Mouse (Mus musculus) left cerebral cortex, postnatal 10 days (tissue): ENCODE data around the gene Trappc2. TPM values are rescaled to one million over a fixed set of nuclear protein-coding genes. Genes with fewer than 3 reads are reported as not detected.

Source experiments
- DNase-seq, 2 experiments: peaks; one replicate each; pipeline ENCODE4 v3.0.0; 2021 to 2022; ENCODE audit warnings: low spot score in 2 of 2, mixed read lengths in 1 of 2; ENCODE audit errors: extremely low spot score in 1 of 2
- intact Hi-C: fragments of 180-260 bp; cut with DNase I; formaldehyde crosslinking; loops from one replicate; pipeline ENCODE4 v1.15.1; 2025
- total RNA-seq, 2 experiments: library from RNA; stranded (reverse); gene quantifications; 2 replicates each; pipeline ENCODE4 v1.2.3; 2021

The Trappc2 gene
- total RNA-seq: 10 to 100 TPM; 52.4 to 53.8 TPM

DNA sequence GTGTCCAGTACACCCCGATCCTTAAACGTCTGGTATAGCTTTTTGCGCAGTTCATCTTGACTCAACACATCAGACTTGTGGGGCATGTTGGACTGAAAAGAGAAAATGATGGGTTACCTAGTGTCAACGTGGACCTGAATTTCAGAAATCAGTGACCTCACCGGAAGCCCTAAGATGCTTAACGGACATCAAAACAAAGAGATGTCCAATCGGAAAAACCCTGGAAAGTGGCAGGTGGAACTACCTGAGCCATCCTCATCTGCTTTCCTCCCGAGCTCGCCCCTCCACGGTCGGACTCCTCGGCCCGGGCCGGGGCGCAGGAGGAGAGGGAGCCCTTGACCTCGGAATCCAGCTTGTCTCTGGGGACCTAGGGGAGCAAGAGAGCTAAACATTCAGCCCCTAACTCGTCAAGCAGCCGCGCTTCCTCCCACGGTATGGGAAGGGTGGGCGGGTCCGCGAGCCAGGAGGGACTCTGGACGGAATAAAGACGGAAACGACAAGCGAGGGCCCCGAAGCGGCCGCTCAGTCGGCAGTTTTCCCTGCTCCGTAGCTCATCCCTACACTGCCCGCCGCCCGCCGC lies at the start of gene Trappc2:
TSS of gene Trappc2 (plus strand) at position 539 of the 580 bp plus-strand sequence.
- intact Hi-C loops: loop anchor here (10.0 kb wide), 1 partner anchor 215 kb away; no protein-coding TSS in a partner anchor

DNA sequence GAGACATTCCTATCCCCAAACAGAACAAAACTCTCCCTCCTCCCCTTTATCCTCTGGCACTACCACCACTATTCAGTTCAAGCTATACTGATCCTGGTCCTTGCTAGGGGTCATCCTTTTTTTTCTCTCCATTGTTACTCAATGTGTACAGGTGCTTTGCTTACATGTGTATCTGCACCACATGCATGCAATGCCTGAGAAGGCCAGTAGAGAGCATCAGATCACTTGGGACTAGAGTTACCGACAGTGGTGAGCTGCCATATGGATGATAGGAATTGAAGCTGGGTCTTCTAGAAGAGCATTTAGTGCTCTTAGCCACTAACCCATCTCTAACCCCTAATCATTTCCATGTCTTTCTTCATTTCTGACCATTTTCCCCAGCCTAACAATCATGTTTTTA lies 46.6 kb upstream of the Trappc2 start:
- intact Hi-C loops: no loop called here
- no peak for DNase-seq

More for the DNA sequence above, at the start of gene Trappc2:
- DNase-seq: no peak

DNA sequence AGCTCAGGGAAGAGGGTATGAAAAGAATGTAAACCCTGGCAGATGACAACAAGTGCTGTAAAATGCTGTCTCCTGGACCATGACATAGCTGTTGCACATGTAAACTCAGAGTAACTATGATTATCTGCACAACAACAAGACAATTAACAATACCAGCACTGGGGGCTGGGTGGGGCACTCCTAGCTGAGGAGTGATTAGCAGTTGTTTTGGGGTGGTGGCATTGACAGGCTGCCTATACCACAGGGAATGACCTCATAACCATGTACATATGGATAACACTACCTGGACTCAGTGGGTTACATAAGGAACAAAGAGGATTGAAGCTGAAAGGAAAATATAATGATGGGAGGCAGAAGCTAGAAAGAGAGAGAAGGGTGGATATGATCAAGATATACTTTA lies 32.5 kb upstream of the Trappc2 start:
- intact Hi-C loops: no loop called here
- no peak for DNase-seq

DNA sequence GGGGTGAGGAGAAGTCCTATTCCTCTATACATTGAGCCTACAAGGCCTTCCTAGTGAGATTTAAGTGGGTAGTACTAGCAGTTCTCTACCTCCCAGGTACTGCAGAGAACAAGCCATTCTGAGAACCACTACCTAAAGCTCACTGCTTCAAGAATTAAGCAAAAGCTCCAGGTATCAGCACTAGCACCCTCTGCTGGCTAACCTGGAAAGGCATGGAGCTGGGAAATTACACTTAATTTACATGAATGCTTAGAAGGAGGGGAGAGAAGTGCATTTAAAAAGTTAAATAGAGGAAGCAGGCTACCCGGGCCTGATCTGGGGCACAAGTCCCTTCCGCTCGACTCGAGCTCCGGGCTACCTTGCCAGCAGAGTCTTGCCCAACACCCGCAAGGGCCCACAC lies 24.2 kb upstream of the Trappc2 start:
- intact Hi-C loops: loop anchor here (10.0 kb wide), 1 partner anchor 239 kb away; no protein-coding TSS in a partner anchor
- no peak for DNase-seq

DNA sequence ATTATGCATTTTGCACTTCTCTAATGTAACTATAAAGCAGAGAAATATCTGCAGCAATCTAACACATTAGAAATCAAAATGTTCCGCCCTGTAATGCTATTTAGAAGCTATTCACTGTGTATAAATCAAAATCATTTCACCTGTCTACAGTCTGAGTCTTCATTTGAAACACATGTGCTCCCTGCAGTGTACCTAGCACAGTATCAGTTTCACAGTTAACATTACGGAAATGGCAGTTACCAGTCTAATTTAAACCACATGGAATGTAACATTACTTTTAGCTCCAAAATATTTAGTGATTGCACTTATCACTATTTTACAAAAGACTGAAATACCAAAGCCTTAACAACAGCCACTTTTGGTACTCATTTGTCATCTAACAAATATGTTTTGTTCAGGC lies 5.6 kb upstream of the Trappc2 start:
- DNase-seq: no peak
- intact Hi-C loops: no loop called here

DNA sequence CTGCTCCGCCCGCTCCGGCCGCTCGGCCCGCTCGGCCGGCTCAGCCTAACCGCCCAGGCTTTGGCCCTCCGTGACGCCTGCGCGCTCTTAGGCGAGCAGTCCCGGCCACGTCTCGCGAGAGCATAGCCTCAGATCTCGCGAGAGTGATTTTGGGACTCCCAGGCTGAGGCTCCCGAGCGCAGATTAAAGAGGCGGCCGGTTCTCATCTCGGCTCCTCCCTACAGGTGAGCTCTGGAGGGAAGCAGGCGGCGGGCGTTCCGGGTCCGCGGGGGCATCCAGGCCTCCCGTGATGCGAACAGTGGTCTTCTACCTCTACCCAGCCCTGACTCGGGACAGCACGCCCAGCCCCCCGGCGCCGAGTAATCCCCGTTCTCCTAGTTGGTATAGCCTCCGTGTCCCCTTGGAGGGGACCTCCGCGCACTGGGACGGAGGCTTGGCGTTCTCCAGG lies 266 bp downstream of the Trappc2 start, which contains the start of gene Ofd1:
TSS of gene Ofd1 (minus strand) at position 89 of the 448 bp plus-strand sequence.
- peak; percentile 83 to 92 for DNase-seq
- intact Hi-C loops: loop anchor here (10.0 kb wide), 1 partner anchor 214 kb away; no protein-coding TSS in a partner anchor

DNA sequence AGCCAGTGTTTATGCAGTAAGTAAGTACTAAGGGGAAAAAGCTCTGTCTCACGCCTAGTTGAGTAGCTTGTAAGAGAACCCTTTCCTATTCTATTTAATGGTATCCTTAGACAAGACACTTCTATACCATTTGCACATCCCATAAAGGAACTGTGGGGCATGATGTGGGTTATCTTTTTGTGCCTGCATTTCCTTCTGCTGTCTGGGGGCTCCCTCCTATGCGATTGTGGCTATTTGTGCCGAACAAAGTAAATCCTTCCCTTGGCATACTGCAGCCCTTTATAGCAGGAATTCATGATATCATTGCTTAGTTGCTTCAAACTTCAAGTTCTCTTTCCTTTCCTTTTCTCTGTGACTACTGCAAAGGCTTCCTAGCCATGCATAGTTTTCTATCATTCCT lies 4.2 kb downstream of the Trappc2 start:
- intact Hi-C loops: loop anchor here (10.0 kb wide), 1 partner anchor 210 kb away; no protein-coding TSS in a partner anchor
- no peak for DNase-seq

DNA sequence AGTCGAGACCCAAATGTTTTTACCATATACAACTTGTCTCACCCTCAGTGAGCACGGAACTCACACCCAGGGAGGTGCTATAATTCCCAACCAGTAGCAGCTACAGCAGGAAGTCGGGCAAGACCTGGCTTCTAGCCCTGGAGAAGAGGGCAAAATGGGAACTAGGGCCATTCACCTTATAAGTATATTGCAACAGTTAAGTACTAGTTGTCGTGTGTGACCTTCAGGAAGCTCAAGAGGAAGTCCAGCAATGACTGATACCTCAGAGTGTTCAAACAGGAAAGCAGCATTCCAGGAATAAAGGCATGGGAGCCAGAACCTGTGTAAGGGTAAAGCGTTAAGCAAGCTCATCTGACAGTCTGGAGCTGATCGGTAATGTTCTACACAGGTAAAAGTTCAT lies 13.2 kb downstream of the Trappc2 start:
- intact Hi-C loops: no loop called here
- DNase-seq: no peak

DNA sequence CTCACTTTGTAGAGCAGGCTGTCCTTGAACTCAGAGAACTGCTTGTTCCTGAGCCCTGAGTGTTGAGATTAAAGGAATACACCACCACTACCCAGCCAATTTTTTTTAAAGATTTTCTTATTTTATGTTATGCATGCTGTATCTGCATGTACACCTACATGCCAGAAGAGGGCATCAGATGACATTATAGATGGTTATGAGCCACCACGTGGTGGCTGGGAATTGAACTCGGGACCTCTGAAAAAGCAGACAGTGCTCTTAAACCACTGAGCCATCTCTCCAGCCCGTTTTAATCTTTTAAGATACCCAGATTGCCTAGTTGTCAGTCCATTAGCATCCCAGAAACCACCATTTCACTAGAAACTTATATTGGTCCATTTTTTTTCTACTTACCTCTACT lies 14.0 kb downstream of the Trappc2 start:
- no peak for DNase-seq
- intact Hi-C loops: no loop called here

DNA sequence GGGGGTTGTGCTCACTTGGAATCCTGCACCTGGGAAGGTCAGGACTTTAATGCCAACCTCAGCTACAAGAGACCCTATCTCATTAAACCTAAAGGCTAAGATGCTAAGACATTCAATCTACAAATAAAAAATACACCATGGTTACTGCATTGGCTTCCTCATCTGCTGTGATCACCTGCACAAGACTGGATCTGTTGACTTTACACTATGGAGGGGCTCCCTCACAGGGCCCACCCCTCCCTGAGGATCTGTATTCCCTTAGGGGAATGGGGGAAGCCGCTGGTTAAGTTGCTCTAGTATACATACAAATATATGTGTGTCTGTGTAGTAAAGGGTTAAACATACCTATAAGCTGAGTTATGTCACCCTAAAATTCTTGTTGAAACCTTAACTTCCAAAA lies 15.2 kb downstream of the Trappc2 start:
- intact Hi-C loops: no loop called here
- DNase-seq: no peak

DNA sequence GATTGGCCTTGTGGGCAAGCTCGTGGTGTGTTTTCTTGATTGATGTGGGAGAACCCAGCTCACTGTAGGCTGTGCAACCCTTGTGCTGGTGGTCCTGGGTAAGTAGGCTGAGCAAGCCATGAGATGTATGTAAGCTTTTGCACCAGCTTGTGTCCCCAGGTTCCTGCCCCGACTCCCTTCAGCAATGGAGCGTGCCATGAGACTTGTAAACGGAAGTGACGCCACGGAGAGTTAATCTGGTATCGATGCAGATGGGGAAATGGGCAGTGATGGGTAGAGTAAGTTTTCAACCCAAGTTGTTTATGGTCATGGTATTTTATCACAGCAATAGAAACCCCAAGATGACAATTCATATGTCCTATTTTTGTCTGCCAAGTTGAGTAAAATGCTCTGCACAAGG lies 27.9 kb downstream of the Trappc2 start:
- no peak for DNase-seq
- intact Hi-C loops: no loop called here

DNA sequence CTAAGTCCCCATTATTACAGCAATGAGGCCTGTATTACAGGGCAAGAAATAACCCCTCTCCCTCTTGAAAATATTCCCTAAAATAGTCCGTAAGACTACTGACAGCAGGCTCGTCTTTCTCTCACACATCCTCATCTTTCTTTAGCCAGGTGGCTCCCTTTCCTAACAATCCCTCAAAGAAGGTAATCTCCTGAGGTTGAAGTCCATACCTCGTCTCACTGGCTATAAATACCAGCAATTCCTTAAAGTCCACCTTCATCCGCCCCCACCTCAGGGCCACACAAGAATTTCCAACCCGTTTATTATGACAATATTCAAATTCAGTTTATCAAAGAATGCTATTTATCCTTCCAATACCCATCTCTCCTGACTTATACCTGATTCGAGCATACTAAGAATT lies 32.2 kb downstream of the Trappc2 start:
- intact Hi-C loops: no loop called here

DNA sequence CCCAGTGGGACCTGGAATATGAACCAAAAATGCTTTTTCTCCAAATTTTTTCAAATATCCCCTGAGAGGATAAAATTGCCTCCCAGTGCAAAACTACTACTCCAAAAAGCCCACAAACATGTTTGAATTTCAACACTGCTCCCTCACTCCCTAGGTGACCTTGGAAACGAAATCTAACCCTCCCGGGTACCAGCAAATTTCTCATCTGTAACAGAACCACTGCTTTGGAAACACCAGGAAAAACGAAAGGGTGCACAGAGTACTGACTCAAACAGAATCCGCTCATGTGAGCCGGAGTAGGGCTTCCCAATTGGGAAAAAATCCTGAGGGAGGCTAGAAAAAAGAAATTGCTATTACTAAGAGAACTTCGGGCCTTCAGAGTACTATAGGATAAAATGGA lies 37.0 kb downstream of the Trappc2 start:
- intact Hi-C loops: no loop called here
- DNase-seq: no peak

More for the DNA sequence above, 32.2 kb downstream of the Trappc2 start:
- no peak for DNase-seq

DNA sequence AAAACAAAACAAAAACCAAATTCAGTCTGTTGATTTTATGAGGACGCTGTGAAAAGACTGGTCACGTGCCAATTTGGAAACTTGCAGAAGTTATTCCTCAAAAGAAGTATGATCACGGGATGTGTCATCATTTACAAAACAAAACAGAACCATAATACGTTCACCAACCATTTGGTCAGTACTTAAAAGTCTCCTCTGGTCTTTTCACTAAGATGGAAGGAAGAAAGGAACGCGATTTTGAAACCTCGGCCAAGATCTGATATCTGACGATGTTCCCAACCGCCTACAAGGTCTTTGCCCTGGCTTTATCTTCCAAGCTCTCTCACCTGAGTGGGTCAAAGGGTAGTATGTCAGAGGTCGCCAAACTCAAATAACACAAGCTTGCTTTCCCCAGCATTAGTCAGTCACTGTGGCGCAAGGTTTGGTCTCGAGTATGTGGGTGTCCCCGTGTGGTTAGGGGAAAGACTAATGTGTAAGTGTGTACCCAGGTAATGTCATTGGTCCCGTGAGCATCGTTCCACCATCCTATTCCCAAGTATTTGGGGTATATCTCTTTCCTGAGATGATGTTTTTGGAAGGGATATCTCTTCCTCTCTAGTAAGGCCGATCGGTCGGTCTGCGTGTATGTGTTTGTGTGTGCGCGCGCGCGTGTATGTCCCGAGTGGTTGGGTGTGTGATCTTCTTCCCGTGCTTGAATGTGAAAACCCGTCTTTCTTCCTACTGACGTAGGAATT lies 38.4 kb downstream of the Trappc2 start:
- intact Hi-C loops: no loop called here
- no peak for DNase-seq

DNA sequence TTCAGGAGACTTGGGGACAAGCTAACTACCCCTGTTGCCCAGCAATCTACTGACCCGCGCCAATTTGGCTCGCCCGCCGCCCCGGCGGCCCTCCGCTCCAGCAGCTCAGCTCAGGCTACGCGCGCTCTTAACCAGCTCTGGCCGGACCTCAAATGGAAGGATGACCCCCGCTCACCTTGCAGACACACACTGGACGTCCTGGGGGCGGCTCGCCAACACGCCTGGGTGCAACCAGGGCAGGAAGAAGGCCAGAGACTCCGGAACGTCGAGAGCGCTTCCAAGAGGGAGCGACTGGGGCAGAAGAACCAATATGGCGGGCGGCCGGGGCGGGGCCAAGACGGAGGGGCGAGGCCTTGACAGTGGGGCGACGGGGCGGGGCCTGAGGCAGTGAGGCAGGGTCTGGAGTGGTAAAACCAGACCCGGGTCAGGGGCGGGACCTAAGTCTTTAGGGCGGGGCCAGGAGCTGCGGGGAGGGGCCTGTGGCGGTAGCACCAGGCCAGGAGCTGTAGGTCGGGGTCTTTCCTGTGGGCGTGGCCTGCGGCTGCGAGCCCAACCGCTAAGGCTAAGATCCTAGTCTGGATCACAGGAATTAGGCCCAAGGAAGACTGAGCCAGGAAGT lies 39.1 kb downstream of the Trappc2 start, which contains the start of gene Rab9:
TSS of gene Rab9 (minus strand) at position 503 of the 619 bp plus-strand sequence.
- intact Hi-C loops: no loop called here
- DNase-seq: peak; percentile 82 to 96

DNA sequence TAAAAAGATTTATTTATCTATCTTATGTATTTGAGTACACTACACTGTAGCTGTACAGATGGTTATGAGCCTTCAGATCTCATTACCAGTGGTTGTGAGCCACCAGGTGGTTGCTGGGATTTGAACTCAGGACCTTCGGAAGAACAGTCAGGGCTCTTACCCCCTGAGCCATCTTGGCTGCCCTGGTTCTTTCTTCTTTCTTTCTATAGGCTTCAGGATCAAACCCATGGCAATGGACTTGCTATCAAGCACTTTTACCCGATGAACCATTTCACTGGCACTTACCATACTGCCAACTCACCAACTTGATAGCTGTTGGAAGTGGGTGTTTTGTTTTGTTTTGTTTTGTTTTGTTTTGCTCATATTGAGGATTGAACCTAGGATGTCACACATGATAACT lies 54.7 kb downstream of the Trappc2 start:
- intact Hi-C loops: no loop called here
- DNase-seq: no peak

DNA sequence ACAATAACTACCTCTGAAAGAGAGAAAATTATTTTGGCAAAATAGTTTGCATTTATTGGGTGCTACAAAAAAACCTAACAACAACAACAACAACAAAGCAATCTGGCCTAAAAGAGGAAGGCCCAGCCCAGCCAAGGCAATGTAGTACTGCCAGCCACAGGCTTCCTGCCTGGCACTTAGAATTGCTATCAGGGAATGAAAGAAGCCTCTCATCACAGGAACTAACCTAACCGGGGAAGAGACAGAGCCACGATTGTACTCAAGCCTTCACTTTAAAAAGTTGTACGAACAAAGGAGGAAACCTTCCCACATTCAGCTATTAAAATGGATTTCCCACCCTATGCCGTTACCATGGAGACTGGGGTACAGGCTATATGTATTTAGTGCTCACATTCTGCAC lies 57.4 kb downstream of the Trappc2 start:
- intact Hi-C loops: no loop called here
- no peak for DNase-seq

DNA sequence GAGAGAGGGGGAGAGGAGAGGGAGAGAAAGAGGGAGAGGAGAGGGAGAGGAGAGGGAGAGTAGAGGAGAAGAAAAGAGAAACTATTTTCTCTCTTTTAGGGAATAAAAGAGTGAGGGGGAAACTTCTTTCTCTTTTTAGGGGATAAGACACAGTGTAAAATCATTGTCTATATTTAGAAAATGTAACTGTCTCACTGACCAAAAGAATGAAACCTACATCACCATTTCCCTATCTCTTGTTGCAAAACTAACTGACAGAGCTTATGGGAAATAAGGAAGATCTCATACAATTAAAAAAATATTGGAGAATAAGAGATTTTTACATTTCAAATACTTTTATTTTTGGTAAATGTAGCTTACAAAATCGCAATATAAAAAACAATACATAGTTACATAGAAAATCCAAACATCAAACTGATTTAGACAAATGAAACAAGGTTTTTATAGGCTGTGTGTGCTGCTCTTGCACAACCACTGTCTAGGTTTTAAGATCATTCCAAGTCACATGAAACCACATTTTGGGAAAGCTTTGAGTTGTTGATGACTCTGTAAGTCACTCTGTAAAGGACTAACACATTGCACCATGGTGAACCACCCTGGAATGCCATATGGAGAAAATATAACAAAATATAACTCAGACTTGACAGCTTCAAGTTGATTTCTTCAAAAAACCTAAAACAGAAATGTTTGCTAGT lies 59.3 kb downstream of the Trappc2 start:
- intact Hi-C loops: no loop called here

More for the DNA sequence above, 59.3 kb downstream of the Trappc2 start:
- DNase-seq: no peak
